Mouse (Mus musculus) gastrocnemius, postnatal 25 days (tissue): ENCODE data around the gene Plscr4. TPM values are rescaled to one million over a fixed set of nuclear protein-coding genes. Genes with fewer than 3 reads are reported as not detected.

Experiments
- DNase-seq: peaks from one replicate; pipeline ENCODE4 v3.0.0; 2022
- long read RNA-seq, 2 experiments: library from polyadenylated mRNA; stranded (forward); transcript quantifications; one replicate each; pipeline ENCODE4 v2.0.0; 2021
- total RNA-seq, 2 experiments: library from RNA; stranded (reverse); gene quantifications; 1 replicate in 1 of 2; 2 replicates in 1 of 2; pipeline ENCODE4 v1.2.3; 2021

The Plscr4 gene
- total RNA-seq = 1 to 10 TPM; 3.1 to 3.7 TPM
- long read RNA-seq, experiment 1, partial matches to known transcripts = 0 of 2 reads
- long read RNA-seq, experiment 1, other reads (novel, unspliced or antisense) = 1 of 2 reads
- long read RNA-seq, experiment 2, transcript Plscr4-201 (9 exons, 3,204 nt) = major isoform, 5 of 8 reads
- long read RNA-seq, experiment 2, partial matches to known transcripts = 1 of 8 reads
- long read RNA-seq, experiment 2, other reads (novel, unspliced or antisense) = 2 of 8 reads

DNA sequence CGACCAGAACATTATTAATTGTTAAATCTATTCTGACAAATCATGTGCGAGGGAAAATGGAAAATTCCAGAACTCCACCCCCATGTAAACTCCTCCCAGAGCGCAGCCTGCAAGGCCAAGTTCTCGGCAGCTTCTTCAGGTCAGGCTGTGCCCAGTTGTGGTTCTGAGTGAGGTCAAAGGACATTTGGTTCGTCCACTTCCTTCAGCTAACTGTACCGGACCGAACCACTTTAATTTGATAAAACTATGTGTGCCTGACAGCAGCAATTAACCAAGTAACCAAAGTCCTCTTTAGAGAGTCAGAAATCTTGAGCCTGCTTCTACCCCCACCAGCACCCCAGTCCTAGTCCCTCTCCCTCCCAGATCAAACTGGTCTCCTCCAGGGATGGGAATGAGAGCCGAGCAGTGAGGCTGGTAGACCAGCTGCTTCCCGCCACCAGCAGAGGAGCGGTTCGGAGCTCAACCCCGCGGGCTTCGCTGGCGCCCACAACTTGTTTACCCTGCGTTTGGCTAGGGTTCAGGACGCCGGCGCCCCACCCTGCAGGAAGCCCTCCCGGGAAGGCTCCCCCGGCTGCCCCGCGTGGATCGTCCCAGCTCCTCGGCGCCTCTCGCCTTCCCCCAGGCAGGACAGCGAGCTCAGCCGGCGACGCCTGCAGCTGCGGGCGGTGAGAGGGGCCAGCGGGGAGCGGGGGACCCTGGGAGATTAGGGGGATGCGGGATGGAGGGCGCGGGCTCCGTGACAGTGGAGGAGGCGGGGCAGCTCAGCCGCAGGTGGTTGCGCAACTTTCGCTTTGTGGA lies at the start of gene Plscr4:
Gene Plscr4, plus strand, starts transcription at position 113 of the 798 bp plus-strand sequence.
- peak; percentile 68 for DNase-seq

DNA sequence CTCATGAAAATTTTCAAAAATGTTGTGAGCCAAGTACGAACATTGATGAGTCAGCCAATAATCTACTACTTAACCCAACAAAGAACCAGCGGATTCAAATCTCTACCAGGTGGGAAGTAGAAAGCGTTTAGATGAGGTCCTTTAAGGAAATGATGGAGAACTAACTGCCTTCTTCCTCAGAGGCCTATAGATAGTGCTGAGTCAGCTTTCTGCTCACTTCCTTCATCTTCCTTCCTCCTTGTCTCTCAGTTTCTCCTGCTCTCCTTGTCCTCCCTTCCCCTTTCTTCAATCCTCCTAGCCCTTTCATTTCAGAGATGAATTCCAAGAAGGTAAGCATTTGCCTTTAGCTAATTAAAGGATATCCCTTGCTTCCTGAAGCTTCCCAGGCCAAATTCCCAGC lies 46.9 kb upstream of the Plscr4 start:
- no peak for DNase-seq

DNA sequence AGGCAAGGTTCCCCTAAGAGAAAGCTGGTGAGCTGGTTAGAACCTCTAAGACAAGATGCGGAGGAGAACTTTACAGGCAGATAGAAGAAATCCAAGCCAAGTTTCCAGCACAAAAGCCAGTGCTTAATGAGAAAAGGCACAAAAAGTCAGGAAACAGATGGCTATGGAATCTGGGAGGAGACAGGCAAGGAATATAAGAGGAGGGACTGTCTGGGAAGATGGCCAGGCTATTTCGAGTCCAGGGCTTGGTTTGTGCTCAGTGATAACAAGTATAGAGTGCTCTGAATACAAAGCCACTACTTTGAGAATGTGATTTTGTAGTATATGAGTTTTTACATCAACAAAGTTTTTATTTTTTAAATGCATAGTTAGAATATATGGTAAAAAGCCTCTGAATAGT lies 45.1 kb upstream of the Plscr4 start:
- peak; percentile 30 for DNase-seq

DNA sequence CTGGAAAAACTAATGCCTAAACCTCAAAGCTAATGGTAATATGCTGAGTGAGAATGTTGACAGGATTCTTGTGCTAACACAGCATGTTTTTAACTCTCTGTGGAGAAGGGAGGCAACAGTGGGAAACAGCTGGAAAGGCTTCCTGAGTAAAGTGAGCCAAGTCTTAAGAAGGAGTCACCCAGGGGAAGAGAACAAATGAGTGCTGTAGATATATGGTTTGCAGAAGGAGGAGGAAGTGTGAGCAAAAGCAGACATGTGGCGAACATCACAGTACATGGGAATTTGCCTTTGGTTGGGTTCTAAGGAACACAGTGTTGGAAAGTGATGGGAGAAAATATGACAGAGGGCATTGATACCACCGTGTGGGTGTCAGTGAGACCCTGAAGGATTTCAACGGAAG lies 43.5 kb upstream of the Plscr4 start:
- no peak for DNase-seq

DNA sequence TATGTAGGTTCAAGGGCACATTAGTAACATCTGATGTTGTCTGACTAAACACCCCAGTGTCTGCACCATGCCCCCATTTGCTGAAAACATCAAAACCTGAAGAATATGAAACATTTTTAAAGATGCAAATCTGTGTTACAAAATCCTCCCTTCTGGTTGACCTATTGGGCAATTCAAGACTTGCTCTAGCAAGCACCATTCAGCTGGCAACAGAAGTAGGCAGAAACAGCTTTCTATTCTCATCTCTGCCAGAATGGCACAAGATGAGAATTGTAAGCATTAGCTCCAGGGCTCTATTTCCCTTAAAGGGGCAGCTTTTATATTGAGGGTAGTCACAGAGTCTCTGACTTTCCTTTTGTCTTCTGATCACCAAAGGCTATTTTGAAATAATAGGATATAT lies 19.4 kb upstream of the Plscr4 start:
- no peak for DNase-seq

DNA sequence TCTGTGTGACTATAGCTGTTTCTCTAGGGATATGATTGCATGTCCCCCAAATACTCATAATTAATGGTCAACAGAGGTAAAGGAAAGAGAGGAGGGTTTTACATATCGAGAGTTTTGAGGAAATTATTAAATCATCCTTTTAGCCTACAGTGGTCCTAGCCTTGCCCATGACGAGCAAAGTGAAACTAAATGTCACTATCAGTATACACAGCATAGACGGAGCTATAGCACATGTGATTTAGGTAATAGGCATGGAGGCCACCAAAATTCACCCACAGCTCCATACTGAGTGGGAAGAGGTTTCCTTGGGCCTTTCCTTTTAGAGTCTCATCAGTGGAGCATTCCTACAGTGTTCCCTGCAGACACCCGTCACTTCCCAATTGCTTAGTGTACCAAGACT lies 15.7 kb upstream of the Plscr4 start:
- no peak for DNase-seq

DNA sequence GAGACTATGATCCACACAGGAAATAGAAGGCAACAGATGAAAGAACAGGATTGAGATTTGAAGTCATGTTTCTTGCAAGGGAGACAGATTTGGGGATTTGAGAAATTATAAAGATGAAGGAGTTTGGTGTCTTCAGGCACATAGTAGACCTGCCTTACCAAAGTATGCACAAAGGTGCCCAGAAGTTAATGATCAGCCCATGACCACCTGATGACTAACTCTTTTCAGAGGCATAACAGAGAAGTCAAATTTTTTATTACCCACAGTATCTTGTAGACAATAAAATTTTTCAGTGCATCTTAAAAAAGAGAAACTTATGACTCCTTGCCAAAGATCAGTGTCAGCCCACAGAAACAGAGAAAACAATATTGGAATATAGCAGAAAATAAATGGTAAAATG lies 12.6 kb upstream of the Plscr4 start:
- DNase-seq = no peak

DNA sequence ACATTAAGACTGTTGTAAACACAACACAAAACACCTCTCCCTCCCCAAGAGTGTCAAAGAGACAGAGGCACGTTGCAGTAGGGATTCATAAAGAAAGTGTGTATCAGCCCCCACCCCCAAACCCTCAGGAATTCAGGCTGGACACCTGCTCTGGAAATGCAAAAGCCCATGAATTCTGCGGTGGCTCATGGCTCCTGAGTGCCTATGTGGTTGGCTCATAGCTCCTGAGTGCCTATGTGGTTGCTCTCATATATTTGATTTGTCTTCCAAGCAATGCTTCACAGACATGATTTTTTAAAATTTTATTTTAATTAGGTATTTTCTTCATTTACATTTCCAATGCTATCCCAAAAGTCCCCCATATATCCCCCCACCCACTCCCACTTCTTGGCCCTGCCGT lies 568 bp upstream of the Plscr4 start:
- DNase-seq = no peak

DNA sequence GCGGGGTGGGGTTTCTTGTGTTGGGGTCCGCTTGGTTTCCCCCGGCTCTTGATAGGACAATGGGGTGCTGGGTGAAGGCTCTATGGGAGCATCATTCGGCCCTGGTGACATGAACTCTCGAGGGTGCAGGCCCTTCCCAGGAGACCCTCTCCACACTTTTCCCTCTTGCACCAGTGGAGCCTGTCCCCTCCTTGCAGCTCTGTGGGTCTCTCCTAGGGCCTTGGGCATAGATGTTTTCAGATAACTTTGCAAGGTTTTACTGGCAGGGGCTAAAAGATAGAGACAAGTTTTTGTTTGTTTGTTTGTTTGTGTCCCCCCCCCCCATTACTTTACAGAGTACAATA lies 858 bp downstream of the Plscr4 start:
- DNase-seq = no peak

DNA sequence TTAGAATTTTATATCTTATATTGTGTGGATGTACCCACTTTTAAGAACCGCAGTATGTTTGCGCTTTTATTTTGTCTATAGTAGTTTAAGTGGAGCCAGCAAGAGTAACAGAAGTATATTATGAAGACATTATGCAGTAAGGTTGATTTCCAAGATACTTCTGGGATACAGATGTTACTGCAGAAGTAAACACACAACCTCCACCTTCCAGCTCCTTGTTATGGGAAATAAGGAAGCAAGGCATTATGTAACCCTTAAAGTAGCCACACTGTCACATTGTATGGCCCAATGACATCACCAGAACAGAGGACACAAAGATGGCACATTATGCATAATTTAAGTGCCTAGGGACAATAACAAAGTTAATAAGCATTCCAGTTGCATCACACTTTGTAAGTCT lies 1.2 kb downstream of the Plscr4 start:
- DNase-seq = no peak

DNA sequence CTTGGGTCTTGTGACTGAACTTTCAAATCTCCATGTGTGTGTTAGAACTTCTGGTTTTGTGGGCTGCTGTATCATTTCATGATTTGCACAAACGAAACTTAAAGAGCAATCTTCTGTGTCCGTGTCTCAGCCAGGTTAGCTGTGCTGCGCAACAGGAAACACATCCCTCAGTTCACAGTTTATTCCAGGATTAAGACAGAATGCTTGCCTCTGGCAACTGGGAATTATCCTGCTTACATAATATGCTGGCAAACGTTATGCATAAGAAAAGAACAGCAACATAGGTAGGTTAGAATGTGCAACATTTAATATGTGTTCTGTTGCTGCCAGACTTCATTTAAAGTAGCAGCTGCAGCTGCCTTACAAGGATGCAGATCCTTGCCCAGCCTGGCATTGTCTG lies 10.6 kb downstream of the Plscr4 start:
- DNase-seq = no peak

DNA sequence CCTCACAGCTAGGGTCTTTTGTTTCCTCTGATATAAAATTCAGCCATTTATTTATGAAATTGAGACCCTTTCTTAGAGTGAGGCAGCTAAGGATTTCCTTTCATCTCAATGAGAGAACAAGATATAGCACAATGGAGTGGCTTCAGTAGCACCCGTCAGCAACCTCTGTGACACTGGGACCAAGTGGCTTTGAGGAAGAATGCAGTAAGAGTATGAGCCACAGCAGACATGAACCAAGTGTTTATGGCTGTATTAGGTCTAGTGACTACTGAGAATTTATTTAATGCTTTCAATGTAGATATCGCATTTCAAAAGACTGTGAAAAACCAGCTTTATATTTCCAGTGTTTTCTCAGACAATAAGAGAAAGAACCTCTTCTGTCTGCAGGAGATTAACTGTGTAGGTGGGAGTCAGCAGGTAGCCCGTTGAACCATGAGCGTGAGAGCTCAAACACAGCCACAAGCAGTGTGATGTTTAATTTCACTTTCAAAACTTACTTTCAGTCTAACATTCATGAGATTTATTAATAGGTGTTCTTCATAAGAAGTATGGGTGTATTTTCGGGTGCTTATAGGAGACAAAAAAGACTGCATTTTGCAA lies 15.2 kb downstream of the Plscr4 start:
- DNase-seq = no peak

DNA sequence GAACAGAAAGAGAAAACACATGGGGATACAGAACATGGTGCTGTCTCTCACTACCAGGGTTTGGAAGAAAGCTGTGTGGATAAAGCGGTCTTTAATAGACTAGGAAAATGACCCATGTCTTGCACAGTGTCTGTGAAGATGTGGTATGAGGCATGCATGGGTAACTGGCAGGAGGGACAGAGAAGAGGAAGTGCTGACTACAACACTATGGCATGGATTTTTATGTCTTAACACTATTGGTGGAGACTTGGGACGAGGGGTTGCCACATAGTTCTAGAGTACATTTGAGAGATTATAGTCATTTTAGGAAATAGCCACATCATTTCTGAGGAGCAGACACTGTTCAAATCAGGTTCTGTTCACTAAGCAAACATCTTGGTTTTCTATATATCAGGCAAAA lies 16.0 kb downstream of the Plscr4 start:
- DNase-seq = no peak

DNA sequence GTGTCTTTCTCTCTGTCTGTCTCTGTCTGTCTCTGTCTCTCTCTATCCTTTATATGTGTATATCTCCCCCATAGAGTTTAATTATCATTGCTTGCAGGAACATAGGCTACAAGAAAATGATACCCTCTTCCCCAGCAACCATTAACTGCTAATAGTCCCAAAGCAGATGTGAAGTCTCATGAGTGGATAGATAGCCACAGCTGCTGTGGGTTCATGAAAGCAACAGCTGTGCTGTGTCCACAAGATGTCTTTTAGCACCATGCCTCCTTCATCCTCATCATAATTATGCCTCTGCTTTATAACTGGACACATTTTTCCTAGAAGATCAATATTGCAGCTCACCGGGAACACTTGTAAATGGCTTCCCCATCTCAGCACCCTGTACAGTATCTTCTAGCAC lies 17.1 kb downstream of the Plscr4 start:
- DNase-seq = no peak

DNA sequence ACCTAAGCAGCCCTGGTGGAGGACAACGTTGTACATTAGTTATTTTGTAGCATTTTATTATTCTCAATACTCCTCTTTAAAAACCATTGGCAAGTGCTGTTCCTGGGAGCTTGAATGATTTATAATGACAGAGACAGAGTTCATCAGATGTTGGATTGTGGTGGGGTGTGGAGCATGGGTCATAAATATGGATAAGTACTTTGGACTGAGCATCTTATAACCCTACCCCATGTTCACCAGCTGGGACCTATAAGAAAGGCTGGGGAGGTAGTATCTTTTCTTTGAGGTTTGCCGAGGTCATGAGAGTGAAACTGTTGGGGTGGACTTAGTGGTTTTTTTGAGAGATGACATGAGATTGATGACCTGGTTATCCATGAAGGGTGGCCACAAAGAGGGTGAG lies 24.5 kb downstream of the Plscr4 start:
- no peak for DNase-seq

DNA sequence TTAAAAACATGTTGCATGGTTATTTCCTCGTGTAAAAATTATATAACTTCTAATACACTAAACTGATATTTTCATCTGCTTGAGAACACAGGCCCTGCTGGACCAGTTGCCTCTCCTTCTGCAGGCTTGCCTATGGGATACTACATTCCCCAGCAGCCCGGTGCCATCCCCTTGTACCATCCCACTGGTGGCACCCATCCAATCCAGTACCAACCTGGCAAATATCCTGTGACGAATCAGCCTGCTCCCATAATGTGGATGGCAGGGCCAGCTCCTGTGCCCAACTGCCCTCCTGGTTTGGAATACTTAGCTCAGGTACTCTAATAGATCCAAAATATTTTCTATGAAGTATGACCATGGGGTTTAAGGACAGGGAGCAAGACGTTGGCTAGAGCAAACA lies 25.4 kb downstream of the Plscr4 start:
- no peak for DNase-seq

DNA sequence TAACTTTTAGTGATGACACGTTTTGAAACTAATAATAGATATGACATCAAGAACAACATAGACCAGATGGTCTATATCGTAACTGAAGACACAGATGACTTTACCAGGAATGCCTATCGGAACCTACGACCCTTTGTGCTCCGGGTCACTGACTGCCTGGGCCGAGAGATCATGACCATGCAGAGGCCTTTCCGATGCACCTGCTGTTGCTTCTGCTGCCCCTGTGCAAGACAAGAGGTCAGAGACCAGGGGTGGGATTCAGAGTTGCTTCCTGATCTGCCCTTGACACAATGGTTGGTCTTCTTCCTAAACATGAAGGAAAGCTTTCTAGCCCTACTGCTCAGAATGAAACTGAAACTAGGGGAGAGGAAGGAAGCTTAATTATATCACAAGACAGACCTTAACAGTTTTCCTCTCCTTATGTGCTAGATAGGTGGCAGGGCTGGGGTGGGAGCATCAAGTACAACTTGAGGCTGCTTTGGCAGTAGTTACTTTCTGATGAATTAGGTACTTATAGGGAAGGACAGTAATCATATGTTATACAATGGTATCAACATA lies 27.6 kb downstream of the Plscr4 start:
- DNase-seq = no peak

DNA sequence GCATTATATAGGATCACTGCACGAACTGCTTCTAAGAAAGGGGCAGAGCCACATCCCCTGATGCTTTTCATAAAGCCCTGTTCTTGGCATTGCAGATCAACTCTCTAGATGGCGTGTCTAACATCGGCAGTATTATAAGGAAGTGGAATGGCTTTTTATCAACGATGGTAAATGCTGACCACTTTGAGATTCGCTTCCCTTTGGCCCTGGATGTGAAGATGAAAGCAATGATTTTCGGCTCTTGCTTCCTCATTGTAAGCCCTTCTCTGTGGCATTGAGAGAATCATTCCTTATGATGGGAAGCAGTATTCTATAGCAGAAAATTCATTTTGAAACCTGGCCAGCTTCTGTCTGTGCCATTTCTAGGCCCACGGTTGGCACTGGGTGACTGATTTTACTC lies 32.7 kb downstream of the Plscr4 start:
- DNase-seq = no peak

DNA sequence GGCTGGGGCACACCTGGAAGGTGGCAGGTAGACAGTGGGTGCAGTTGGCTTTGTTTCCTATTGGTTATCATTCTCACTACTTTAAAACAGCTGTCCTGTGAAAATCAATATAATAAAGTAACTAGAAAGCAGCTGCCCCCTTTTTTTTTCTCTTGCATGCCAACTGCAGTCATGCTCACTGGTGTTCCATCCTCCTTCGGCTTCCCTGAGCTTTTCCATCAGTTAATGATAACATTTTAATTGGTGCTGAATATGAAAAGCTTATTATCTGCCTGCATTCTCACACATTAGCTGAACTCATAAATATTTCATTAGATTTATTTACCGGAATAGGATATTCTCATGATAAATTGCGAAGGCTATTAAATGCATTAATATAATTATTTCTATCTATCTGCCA lies 33.1 kb downstream of the Plscr4 start:
- DNase-seq = no peak

DNA sequence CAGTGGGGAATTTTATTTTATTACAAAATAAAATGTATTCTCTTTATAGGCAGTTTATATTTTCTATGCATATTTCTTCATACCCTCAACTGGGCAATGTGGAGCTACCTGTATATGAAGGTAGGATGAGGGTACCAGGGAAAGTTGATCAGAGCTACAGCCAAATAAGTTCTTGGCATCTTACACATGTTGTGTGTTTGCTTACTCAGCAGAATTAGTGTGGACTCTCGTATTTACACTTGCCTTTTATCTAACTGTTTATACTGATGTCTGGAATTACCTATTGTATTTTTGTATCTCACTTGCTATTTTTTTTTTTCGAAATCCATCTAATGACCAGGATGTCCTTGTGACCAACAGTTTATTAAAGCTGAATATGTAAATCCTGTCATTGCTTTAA lies 34.1 kb downstream of the Plscr4 start:
- no peak for DNase-seq

DNA sequence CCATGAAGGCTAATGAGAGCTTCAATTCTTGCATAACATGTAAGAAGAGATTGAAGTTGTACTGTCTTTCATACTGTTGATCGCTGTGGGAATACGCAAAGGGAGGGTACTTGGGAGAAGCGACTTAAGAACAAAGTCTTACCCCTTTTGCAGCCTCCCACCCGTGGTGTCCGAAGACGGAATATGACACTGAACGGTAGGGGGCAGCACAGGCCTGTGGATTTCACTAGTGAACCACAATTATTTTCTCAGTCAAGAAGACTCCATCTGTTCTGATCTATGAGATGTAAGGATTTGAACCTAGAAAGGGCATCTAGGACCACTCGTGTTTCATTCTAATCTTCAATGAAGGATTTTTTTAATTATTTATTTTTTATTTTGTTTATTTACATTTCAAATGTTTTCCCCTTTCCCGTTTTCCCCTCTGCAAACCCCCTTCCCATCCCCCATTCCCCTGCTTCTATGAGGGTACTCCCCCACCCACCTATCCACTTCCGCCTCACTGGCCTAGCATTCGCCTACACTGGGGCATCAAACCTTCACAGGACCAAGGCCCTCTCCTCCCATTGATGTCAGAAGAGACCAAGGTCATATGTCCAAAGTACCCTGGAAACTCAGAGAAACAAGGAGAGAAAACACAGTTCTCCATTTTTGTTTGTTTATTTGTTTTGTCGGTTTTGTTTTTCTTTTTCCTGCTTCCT lies 42.7 kb downstream of the Plscr4 start:
- DNase-seq = peak; percentile 52

DNA sequence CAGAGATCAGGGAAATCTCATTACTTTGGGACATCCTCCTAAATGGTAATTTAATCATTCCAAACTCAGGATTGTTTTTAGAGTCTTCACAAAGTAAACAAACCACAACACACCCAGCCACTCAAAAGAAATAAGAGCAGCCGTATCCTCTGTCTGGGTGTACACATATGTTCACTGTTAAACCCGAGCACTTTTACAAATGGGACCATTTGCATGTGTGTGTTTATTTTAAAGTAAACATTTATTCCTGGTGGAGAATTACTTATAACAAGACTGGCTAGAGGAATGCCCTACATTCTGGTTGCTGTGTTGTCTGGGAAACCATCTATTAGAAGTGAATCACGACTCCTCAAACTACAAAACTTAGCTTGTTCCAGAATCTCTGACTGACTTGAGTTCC lies 47.1 kb downstream of the Plscr4 start:
- no peak for DNase-seq

DNA sequence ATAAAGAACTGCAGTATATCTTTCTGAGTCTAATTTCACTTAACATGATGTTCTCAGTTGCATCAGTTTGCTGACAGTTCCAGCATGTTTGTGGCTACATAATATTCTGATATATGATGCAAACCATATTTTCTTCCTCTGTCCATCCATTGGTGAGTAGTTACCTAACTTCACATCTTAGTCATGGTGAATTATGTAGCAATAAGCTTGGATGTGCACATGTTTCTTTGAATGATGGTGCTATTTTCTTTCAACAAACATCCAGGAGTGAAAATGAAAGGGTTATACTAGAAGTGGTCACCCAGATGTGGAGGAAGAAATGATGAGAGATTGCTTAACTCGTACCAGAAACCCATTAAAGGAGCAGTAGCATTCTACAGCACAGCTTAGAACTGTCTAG lies 47.7 kb downstream of the Plscr4 start:
- no peak for DNase-seq
